Mouse (Mus musculus) brain, embryonic 18.5 days (tissue): Measurements from ENCODE around the gene Cmas.

Source experiments
- DNase-seq: peaks from one replicate; pipeline ENCODE4 v3.0.0-alpha.2; 2012; ENCODE audit warnings: low read depth, low spot score

The Cmas gene

GRCm38 (mm10) chr6:142752331-142753246, 3.9 kb upstream of the Cmas start:
- no peak for DNase-seq

- DNase-seq: no peak
Measured at GRCm38 (mm10) chr6:142757334-142757965, 964 bp downstream of the Cmas start.

GRCm38 (mm10) chr6:142757976-142758375, 1.5 kb downstream of the Cmas start:
- no peak for DNase-seq

GRCm38 (mm10) chr6:142758562-142758961, 2.1 kb downstream of the Cmas start:
- DNase-seq: no peak

- no peak for DNase-seq
Measured at GRCm38 (mm10) chr6:142759633-142760032, 3.1 kb downstream of the Cmas start.

GRCm38 (mm10) chr6:142764933-142765332, 8.4 kb downstream of the Cmas start:
- DNase-seq: no peak

GRCm38 (mm10) chr6:142767305-142767704, 10.8 kb downstream of the Cmas start:
- no peak for DNase-seq

- no peak for DNase-seq
Measured at GRCm38 (mm10) chr6:142769896-142770295, 13.4 kb downstream of the Cmas start.

GRCm38 (mm10) chr6:142771643-142772042, 15.2 kb downstream of the Cmas start:
- no peak for DNase-seq

- DNase-seq: no peak
Measured at GRCm38 (mm10) chr6:142773566-142773965, 17.1 kb downstream of the Cmas start.

GRCm38 (mm10) chr6:142776935-142777334, 20.4 kb downstream of the Cmas start:
- DNase-seq: no peak

- DNase-seq: no peak
Measured at GRCm38 (mm10) chr6:142779045-142779811, 22.7 kb downstream of the Cmas start.

- DNase-seq: no peak
Measured at GRCm38 (mm10) chr6:142779812-142780573, 23.5 kb downstream of the Cmas start.

- no peak for DNase-seq
Measured at GRCm38 (mm10) chr6:142780574-142781033, 24.1 kb downstream of the Cmas start.

- no peak for DNase-seq
Measured at GRCm38 (mm10) chr6:142781286-142781685, 24.8 kb downstream of the Cmas start.

GRCm38 (mm10) chr6:142785343-142785742, 28.9 kb downstream of the Cmas start:
- DNase-seq: no peak

- no peak for DNase-seq
Measured at GRCm38 (mm10) chr6:142786106-142786505, 29.6 kb downstream of the Cmas start.

GRCm38 (mm10) chr6:142788042-142788987, 31.8 kb downstream of the Cmas start:
- DNase-seq: peak; percentile 37

- no peak for DNase-seq
Measured at GRCm38 (mm10) chr6:142789736-142790135, 33.2 kb downstream of the Cmas start.
